Mouse (Mus musculus) spleen, postnatal 36 days (tissue): ENCODE measurements at regions not wholly inside any gene's neighbourhood (a gene's known extent, or its start where the extent isn't known, plus 50 kb on each side); places are given as distances from the start of the nearest gene placed in this dataset.

Experiments used
- DNase-seq, 2 experiments: peaks; one replicate each; pipeline ENCODE4 v3.0.0; 2022; ENCODE audit warnings: low spot score in 2 of 2, mixed read lengths in 1 of 2

DNA sequence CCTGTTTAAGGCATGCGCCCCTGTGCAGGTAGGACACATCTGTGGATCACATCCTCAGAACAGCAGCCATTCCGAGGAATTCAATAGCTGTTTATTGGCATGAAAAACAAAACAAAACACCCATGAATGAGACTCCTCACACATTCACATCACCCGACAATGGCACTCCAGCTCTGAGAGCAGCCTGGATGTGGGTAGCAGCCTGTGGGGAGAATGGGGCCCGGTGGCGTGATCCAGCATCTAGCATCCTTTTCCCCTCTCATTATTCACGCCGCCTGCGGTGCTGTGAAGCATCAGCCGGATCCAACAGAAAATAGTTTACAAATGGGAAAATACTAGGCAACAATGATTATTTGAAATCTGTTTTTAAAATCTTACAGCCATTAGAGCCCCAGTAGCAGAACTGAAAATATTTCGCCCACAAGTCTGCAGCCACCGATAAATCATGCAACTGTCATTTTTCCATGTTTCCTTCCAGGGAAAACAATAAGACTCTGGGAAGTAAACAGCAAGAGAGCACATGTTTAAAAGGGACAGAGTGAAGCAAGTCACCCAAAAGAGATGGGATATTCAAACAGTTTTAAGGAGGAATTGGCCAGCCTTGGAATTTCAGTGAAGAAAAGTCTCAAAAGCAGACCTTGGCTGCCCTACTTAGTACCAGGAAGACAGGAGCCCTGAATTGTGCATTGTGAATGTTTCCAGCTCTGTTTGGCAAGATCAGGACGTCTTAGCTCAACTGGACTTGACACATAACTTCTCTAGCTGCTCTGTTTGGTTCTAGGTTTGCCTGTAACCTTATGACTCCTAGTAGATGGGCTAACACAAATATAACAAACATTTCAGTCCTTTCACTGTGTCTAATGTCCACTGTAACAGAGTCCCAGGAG is 50.2 kb upstream of the Arntl start:
- DNase-seq: no peak
